Mouse (Mus musculus) midbrain, embryonic 12.5 days (tissue): ENCODE data around the gene Aff3. TPM values are rescaled to one million over a fixed set of nuclear protein-coding genes. Genes with fewer than 3 reads are reported as not detected.

ENCODE experiments used
- ATAC-seq: fragments of 200-750 bp; cut with Nextera tagmentation; 2 replicates; pipeline ENCODE4 v1.8.0; 2017; ENCODE audit warnings: low read depth, moderate TSS enrichment, moderate library complexity; ENCODE audit not compliant: low FRiP score
- H3K27ac ChIP-seq: fragments of 300-500 bp; sonication (generic); replicated peaks from 2 replicates; pipeline ENCODE4 v1.5.1; 2016; ENCODE audit warnings: mild to moderate bottlenecking
- H3K27me3 ChIP-seq: fragments of 300-500 bp; sonication (generic); 2 replicates; pipeline ENCODE4 v1.6.1; 2016; ENCODE audit warnings: mild to moderate bottlenecking
- H3K36me3 ChIP-seq: fragments of 300-500 bp; sonication (generic); 2 replicates; pipeline ENCODE4 v1.6.1; 2016
- H3K4me1 ChIP-seq: fragments of 300-500 bp; sonication (generic); 2 replicates; pipeline ENCODE4 v1.6.1; 2016
- H3K4me2 ChIP-seq: fragments of 300-500 bp; sonication (generic); replicated peaks from 2 replicates; pipeline ENCODE4 v1.6.1; 2016; ENCODE audit warnings: mild to moderate bottlenecking, moderate library complexity
- H3K4me3 ChIP-seq: fragments of 300-500 bp; sonication (generic); 2 replicates; pipeline ENCODE4 v1.5.1; 2016; ENCODE audit warnings: mild to moderate bottlenecking
- H3K9ac ChIP-seq: fragments of 300-500 bp; sonication (generic); replicated peaks from 2 replicates; pipeline ENCODE4 v1.6.1; 2016; ENCODE audit warnings: mild to moderate bottlenecking, moderate library complexity
- H3K9me3 ChIP-seq: fragments of 300-500 bp; sonication (generic); 2 replicates; pipeline ENCODE4 v1.6.1; 2016; ENCODE audit warnings: mild to moderate bottlenecking
- WGBS: fragments of 180-500 bp; shearing (Covaris S2); methylation state at CpG from one replicate; pipeline ENCODE4 v1.1.7; 2016; 5-methylcytosine and 5-hydroxymethylcytosine counted together
- polyA plus RNA-seq: library from polyadenylated mRNA; unstranded; fragments of >200 nt; fragmentation: Nextera tagmentation; extraction: Ambion mirVana; gene quantifications from 2 replicates; pipeline ENCODE4 v1.2.1, GENCODE M21; 2016

The Aff3 gene
- polyA plus RNA-seq, 1 experiment from 2014 or later = 25.4 TPM

GRCm38 (mm10) chr1:38389576-38389975, 275.2 kb downstream of the Aff3 start:
- Histone ChIP-seq H3K27ac (no peak overlapping the region), H3K4me1 (peaks cover 35% of the 10 kb centered on the region), H3K4me2 (no peak overlapping the region), H3K4me3 (no peak overlapping the region), H3K27me3 (peaks cover 3% of the 10 kb centered on the region), H3K36me3 (no peaks in the 10 kb centered on the region), H3K9ac (no peak overlapping the region), H3K9me3 (no peaks in the 10 kb centered on the region)
- WGBS = 70% methylated on average over 7 of the region's 7 CpGs
- ATAC-seq = no peak

DNA sequence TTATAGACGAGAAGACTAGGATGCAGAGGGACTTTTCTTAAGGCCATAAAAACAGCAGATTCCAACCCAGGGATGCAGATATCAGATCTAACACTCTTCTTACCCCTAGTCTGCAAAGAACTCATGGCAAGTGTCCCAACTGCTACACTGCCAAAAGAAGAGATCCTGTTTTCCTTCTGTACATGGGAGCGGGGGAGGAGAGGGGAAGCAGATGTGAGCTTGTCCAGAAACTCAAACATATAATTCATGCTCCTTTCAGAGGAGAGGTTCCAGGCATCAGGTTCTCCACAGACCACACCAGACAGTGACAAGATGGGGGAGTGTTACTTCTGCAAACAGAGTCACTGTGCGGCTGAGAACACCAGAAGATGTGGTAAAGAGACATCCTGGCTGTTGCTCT, 276.3 kb downstream of the Aff3 start:
- Histone ChIP-seq H3K27me3 (no peaks in the 10 kb centered on the region; the same call in 1 of the 2 replicates), H3K9ac (no peak overlapping the region), H3K4me1 (peaks cover 29% of the 10 kb centered on the region), H3K27ac (no peak overlapping the region), H3K9me3 (no peaks in the 10 kb centered on the region), H3K4me2 (no peak overlapping the region), H3K36me3 (no peaks in the 10 kb centered on the region), H3K4me3 (no peak overlapping the region)
- WGBS = 85% methylated on average over 3 of the region's 3 CpGs
- ATAC-seq = no peak

- no peaks in the 10 kb centered on the region for H3K9me3 ChIP-seq
- WGBS = 52% methylated on average over 9 of the region's 9 CpGs
- H3K4me1 ChIP-seq = peaks cover 27% of the 10 kb centered on the region
- no peak overlapping the region for H3K27ac ChIP-seq
- H3K4me2 ChIP-seq = no peak overlapping the region
- no peaks in the 10 kb centered on the region; the same call in 1 of the 2 replicates for H3K27me3 ChIP-seq
- no peak for ATAC-seq
- H3K36me3 ChIP-seq = no peaks in the 10 kb centered on the region
- no peak overlapping the region for H3K4me3 ChIP-seq
- H3K9ac ChIP-seq = no peak overlapping the region
These were observed 277.3 kb downstream of the Aff3 start for GRCm38 (mm10) chr1:38387438-38387837.

DNA sequence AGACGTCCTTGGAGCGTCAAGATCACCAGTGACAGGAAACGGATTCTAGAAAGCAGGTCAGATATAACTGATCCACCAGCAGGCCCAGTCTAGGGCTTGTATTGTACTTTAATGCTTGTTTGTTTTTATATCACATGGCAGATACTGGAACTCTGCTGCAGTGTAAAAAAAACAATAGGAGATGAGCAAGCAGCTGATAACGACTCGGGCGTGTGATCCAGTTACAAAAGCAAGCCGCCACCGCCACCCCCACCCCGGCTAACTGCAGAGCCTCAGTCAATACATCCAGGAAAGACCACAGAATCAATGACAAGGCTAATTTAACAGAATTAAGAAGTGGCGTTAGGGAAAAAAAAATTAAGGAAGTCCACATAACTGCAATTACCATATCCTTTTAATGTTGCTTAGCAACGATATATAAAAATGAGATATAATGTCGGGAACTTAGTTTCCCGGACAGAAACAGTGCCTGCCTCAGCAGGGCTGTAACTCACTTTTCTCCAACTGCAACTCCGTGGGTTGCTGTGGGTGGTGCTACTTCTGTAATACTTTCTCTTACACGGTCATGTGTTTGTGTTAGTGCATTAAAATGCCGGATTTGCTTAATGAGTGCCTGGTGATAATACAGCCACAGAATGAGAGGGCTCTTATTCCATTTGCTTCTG, 280.2 kb downstream of the Aff3 start:
- ATAC-seq = no peak
- H3K27me3 ChIP-seq = no peaks in the 10 kb centered on the region; the same call in 1 of the 2 replicates
- H3K36me3 ChIP-seq = 0 out of 2 replicates have a peak, but pooled peaks cover 2% of the 10 kb centered on the region
- no peaks in the 10 kb centered on the region; the same call in 1 of the 2 replicates for H3K9me3 ChIP-seq
- no peak overlapping the region for H3K27ac ChIP-seq
- H3K9ac ChIP-seq = no peak overlapping the region
- H3K4me2 ChIP-seq = no peak overlapping the region
- H3K4me3 ChIP-seq = no peak overlapping the region
- H3K4me1 ChIP-seq = peaks cover 14% of the 10 kb centered on the region
- 39% methylated on average over 16 of the region's 16 CpGs for WGBS

DNA sequence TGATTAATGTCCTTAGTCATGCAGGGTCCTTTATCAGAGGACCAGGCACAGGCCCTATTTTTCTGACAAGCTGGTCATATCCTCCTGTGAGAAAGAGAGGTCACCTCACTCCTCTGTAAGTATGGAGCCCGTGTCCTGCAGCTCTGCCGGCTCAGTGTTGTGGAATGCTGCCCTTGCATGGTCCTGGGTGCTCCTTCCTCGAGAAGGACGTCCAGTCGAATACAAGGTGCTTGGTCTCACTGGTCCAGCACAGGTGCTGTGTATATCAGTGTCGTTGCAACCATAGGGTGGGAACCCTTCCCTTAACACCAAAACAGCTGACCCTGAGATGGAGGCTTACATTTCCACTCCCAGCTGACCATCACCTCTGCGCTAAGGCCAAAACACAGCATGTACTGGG, 280.7 kb downstream of the Aff3 start:
- Histone ChIP-seq H3K9ac (no peak overlapping the region), H3K27me3 (no peaks in the 10 kb centered on the region; the same call in 1 of the 2 replicates), H3K27ac (0 out of 2 replicates have a peak overlapping the region, but pooled peaks have one; percentile 12), H3K4me1 (peaks cover 12% of the 10 kb centered on the region), H3K36me3 (0 out of 2 replicates have a peak, but pooled peaks cover 2% of the 10 kb centered on the region), H3K4me2 (no peak overlapping the region), H3K4me3 (no peak overlapping the region), H3K9me3 (no peaks in the 10 kb centered on the region; the same call in 1 of the 2 replicates)
- 85% methylated on average over 7 of the region's 7 CpGs for WGBS
- ATAC-seq = no peak

DNA sequence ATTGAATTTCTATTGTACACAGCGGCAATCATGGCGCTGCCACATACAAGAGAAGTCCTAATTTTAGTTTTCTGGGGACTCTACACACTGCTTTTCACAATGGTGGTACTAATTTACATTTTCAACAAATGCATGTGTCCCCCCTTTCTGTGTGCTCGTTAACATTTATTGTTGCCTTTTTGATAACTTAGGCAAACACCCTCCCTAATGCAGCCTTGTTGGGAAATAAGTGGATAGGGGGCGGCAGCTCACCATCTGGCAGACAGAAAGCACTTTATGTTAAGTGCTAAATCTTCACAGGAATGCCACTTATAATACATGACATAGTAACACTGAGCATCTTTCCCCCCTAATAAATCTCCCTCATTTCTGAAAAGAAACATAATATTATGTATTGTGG, 282.1 kb downstream of the Aff3 start:
- H3K9ac ChIP-seq = no peak overlapping the region
- no peak for ATAC-seq
- no peaks in the 10 kb centered on the region; the same call in 1 of the 2 replicates for H3K9me3 ChIP-seq
- H3K4me2 ChIP-seq = no peak overlapping the region
- WGBS = 75% methylated on average over 4 of the region's 4 CpGs
- 0 out of 2 replicates have a peak, but pooled peaks cover 2% of the 10 kb centered on the region for H3K36me3 ChIP-seq
- H3K27ac ChIP-seq = no peak overlapping the region
- peaks cover 12% of the 10 kb centered on the region for H3K4me1 ChIP-seq
- no peaks in the 10 kb centered on the region for H3K27me3 ChIP-seq
- no peak overlapping the region for H3K4me3 ChIP-seq

DNA sequence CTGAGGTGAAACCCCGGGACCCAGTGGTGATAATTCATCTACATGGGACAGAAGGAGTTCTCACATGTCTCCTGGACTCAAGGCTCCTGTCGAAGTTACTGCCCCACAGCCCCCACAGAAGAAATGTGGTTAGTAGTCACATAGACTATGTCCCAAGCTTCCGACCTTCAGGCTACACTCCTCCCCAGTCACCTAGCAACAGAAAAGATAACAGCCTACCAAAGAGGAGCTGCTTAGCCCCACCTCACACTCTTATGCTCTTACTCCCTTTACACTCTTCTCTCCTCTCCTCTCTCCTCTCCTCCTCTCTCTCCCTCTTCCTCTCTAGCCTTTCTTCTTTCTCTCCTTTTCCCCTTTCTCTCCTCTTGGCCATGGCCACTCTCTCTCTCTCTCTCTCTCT, 286.8 kb downstream of the Aff3 start:
- no peaks in the 10 kb centered on the region for H3K4me1 ChIP-seq
- ATAC-seq = no peak
- no peak overlapping the region for H3K9ac ChIP-seq

GRCm38 (mm10) chr1:38369166-38369565, 295.6 kb downstream of the Aff3 start:
- Histone ChIP-seq H3K9me3 (no peaks in the 10 kb centered on the region), H3K27ac (no peak overlapping the region), H3K36me3 (no peaks in the 10 kb centered on the region), H3K4me2 (no peak overlapping the region), H3K27me3 (no peaks in the 10 kb centered on the region), H3K4me1 (no peaks in the 10 kb centered on the region; the same call in 1 of the 2 replicates), H3K9ac (no peak overlapping the region), H3K4me3 (no peak overlapping the region)
- no peak for ATAC-seq
- WGBS = 87% methylated on average over 8 of the region's 8 CpGs

More for the DNA sequence above, 286.8 kb downstream of the Aff3 start:
- WGBS = 75% methylated on average over 3 of the region's 3 CpGs
- Histone ChIP-seq H3K27ac (no peak overlapping the region), H3K9me3 (no peaks in the 10 kb centered on the region; the same call in 1 of the 2 replicates), H3K36me3 (0 out of 2 replicates have a peak, but pooled peaks cover 2% of the 10 kb centered on the region), H3K27me3 (no peaks in the 10 kb centered on the region), H3K4me2 (no peak overlapping the region), H3K4me3 (no peak overlapping the region)

DNA sequence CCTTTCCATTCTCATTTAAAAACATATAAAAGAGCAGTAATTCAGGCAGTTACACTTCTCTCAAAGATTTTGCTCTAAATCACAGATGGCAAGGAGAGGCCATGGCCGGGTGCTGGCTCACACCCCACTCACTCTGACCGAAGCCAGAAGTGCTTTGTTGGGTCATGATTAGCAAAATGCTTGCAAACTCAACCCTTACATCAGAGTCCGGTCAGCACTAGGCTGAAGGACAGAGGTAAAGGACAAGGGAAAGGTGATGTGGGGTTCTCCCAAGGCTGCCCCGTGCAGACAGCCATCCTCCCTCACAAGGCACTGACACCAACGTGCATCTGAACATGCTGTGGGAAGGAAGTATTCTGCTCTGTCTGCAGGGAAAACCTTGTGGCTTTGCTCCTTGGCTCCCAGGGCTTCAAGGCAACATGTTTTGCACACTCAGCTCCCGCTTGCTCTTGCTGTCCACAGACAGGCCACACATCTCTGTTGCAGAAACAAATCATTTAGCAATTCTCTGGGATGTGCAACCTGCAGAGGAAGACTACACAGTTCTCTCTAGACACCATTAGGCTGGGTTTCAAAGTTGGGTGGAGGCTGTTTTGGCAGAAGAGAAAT, 296.6 kb downstream of the Aff3 start:
- Histone ChIP-seq H3K9me3 (no peaks in the 10 kb centered on the region), H3K27ac (no peak overlapping the region), H3K4me3 (no peak overlapping the region), H3K4me1 (peaks cover 3% of the 10 kb centered on the region; the same call in 1 of the 2 replicates), H3K9ac (no peak overlapping the region), H3K27me3 (no peaks in the 10 kb centered on the region), H3K36me3 (no peaks in the 10 kb centered on the region), H3K4me2 (no peak overlapping the region)
- ATAC-seq = no peak
- 90% methylated on average over 6 of the region's 6 CpGs for WGBS

DNA sequence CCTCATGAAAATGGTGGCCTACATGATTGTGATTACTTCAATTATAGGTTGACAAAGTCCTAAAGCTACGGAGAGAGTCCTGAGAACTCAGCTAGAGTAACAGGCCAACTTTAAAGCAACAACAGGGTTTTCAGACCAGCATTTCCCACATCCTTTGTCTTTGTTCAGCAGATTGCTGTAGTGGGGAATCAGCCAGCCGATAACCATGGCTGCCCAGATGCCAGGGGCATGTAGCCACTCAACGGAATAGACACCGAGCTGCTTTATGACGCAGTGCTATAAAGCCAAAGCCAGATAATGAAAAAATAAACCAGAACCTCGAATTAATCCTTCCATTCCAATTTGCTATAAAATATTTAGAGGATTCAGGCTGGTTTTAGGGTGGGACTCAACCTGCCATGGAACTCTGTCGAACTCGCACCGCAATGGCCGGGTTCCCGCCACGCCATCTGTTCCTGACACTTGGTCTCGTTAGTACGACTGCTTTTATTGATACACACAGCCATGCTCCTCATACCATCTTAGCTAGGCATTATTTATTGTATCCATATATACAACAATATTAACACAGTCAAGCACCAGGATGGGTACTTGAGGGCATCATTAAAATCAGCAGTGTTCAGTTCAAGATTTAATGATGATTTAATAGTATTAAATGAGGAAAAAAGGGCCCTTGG, 297.2 kb downstream of the Aff3 start:
- Histone ChIP-seq H3K27ac (no peak overlapping the region), H3K4me2 (no peak overlapping the region), H3K4me3 (no peak overlapping the region), H3K27me3 (no peaks in the 10 kb centered on the region), H3K36me3 (no peaks in the 10 kb centered on the region), H3K4me1 (peaks cover 3% of the 10 kb centered on the region; the same call in 1 of the 2 replicates), H3K9ac (no peak overlapping the region), H3K9me3 (no peaks in the 10 kb centered on the region)
- ATAC-seq = no peak
- 93% methylated on average over 14 of the region's 14 CpGs for WGBS

GRCm38 (mm10) chr1:38363856-38364255, 300.9 kb downstream of the Aff3 start:
- Histone ChIP-seq H3K27me3 (no peaks in the 10 kb centered on the region), H3K36me3 (no peaks in the 10 kb centered on the region), H3K4me1 (peaks cover 3% of the 10 kb centered on the region; the same call in 1 of the 2 replicates), H3K27ac (no peak overlapping the region), H3K9me3 (no peaks in the 10 kb centered on the region), H3K4me3 (no peak overlapping the region), H3K9ac (no peak overlapping the region), H3K4me2 (no peak overlapping the region)
- 75% methylated on average over 2 of the region's 2 CpGs for WGBS
- ATAC-seq = no peak

DNA sequence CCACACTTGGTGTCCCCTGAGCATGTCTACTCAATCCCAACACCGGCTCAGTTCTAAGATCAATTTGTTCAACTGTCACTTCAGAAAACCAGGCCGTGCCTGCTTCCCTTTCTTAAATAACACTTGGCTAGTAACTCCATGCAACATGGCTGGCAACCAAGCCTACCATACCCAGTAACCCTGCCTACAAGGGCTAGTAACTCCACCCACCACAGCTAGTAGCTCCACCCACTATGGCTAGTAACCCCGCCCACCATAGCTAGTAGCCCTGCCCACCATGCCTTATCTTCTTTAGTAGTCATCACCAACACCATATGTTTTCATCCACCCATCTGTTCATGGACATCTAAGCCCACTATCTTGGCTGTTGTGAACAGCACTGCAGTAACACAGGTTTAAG, 302.5 kb downstream of the Aff3 start:
- Histone ChIP-seq H3K27me3 (no peaks in the 10 kb centered on the region), H3K4me2 (no peak overlapping the region), H3K9ac (no peak overlapping the region), H3K9me3 (no peaks in the 10 kb centered on the region), H3K4me3 (no peak overlapping the region), H3K36me3 (no peaks in the 10 kb centered on the region), H3K27ac (no peak overlapping the region), H3K4me1 (peaks cover 3% of the 10 kb centered on the region; the same call in 1 of the 2 replicates)
- WGBS = 92% methylated on average over 3 of the region's 3 CpGs
- no peak for ATAC-seq
